Mouse (Mus musculus) small intestine, adult 10 weeks (tissue): ENCODE results near the gene Gm7942. TPM values are rescaled to one million over a fixed set of nuclear protein-coding genes. Genes with fewer than 3 reads are reported as not detected.

ENCODE experiments used
- polyA plus RNA-seq: library from polyadenylated mRNA; stranded (reverse); fragments of 350-450 nt; fragmentation: Illumina TruSeq; extraction: RNeasy Lipid Tissue Mini Kit (QIAGEN cat#74804); gene quantifications from one replicate; pipeline ENCODE4 v1.2.3, GENCODE M21; 2014; ENCODE audit warnings: low replicate concordance

Gene Gm7942
- not detected for polyA plus RNA-seq

GRCm38 (mm10) chr5:95106638-95107037, at the start of gene Gm7942:
Gm7942 (plus strand) TSS chr5:95106938.

Other genes starting within 250 kb of the Gm7942 start
- not detected for gene Gm3183, start 241.5 kb upstream of the Gm7942 start, polyA plus RNA-seq
- gene Gm6367, start 118.3 kb upstream of the Gm7942 start, polyA plus RNA-seq = 0.85 TPM
- not detected for gene Gm16513, start 75.7 kb downstream of the Gm7942 start, polyA plus RNA-seq
- gene Gm10424, start 165.8 kb downstream of the Gm7942 start, polyA plus RNA-seq = not detected
- 1.3 TPM for gene Gm3259, start 199.0 kb downstream of the Gm7942 start, polyA plus RNA-seq